Mouse (Mus musculus) testis, adult 2 months (tissue): ENCODE results near the gene Hoxa13. TPM values are rescaled to one million over a fixed set of nuclear protein-coding genes. Genes with fewer than 3 reads are reported as not detected.

Source experiments
- H3K27ac ChIP-seq: fragments of 200-500 bp; 2 replicates; pipeline ENCODE4 v1.5.1; 2012; ENCODE audit warnings: low read depth, low read length; ENCODE audit not compliant: control insufficient read depth, insufficient read depth
- H3K27me3 ChIP-seq: fragments of 200-500 bp; 2 replicates; pipeline ENCODE4 v1.6.1; 2012; ENCODE audit warnings: mild to moderate bottlenecking, low read length, moderate library complexity; ENCODE audit not compliant: control insufficient read depth, insufficient read depth
- H3K36me3 ChIP-seq: fragments of 200-500 bp; 2 replicates; pipeline ENCODE4 v1.6.1; 2012; ENCODE audit warnings: mild to moderate bottlenecking, low read length; ENCODE audit not compliant: control insufficient read depth, insufficient read depth
- H3K4me1 ChIP-seq: fragments of 200-500 bp; 2 replicates; pipeline ENCODE4 v1.6.1; 2012; ENCODE audit warnings: low read length; ENCODE audit not compliant: control insufficient read depth, insufficient read depth
- H3K4me3 ChIP-seq: fragments of 200-500 bp; 2 replicates; pipeline ENCODE4 v1.5.1; 2012; ENCODE audit warnings: low read depth, mild to moderate bottlenecking, low read length, moderate library complexity, mixed read lengths; ENCODE audit not compliant: control insufficient read depth
- CTCF ChIP-seq: fragments of 200-500 bp; IDR thresholded peaks from 2 replicates; pipeline ENCODE4 v1.5.1; 2012; ENCODE audit warnings: low read depth, mild to moderate bottlenecking, inconsistent platforms, low read length, moderate library complexity; ENCODE audit not compliant: control insufficient read depth, insufficient read depth, insufficient replicate concordance
- POLR2A ChIP-seq: fragments of 200-500 bp; IDR thresholded peaks from 2 replicates; pipeline ENCODE4 v1.6.1; 2012; ENCODE audit warnings: low read depth, mild to moderate bottlenecking, inconsistent platforms, low read length, moderate library complexity; ENCODE audit not compliant: control insufficient read depth
- polyA plus RNA-seq: library from polyadenylated mRNA; depleted of rRNA; stranded (reverse); fragments of >200 nt; gene quantifications from 2 replicates; pipeline ENCODE4 v1.2.3, GENCODE M21; 2012

Gene Hoxa13
- polyA plus RNA-seq, 1 experiment, result not detected

GRCm38 (mm10) chr6:52268756-52269155 lies 8.1 kb upstream of the Hoxa13 start:
- Histone ChIP-seq H3K36me3 (no peaks in the 10 kb centered on the region), H3K4me1 (peaks cover 5% of the 10 kb centered on the region), H3K27ac (no peak overlapping the region), H3K4me3 (no peak overlapping the region), H3K27me3 (peaks cover 7% of the 10 kb centered on the region)
- TF ChIP-seq CTCF, result no peak
- no peak for TF ChIP-seq POLR2A

- Histone ChIP-seq H3K4me3 (no peak overlapping the region), H3K27ac (no peak overlapping the region), H3K27me3 (peaks cover 7% of the 10 kb centered on the region), H3K4me1 (peaks cover 2% of the 10 kb centered on the region), H3K36me3 (no peaks in the 10 kb centered on the region)
- no peak for TF ChIP-seq CTCF
- no peak for TF ChIP-seq POLR2A
Observed at GRCm38 (mm10) chr6:52268341-52268740, 7.7 kb upstream of the Hoxa13 start.

GRCm38 (mm10) chr6:52267691-52268090 lies 7.0 kb upstream of the Hoxa13 start:
- TF ChIP-seq CTCF (no peak), POLR2A (no peak)
- H3K27ac ChIP-seq, result no peak overlapping the region
- H3K27me3 ChIP-seq, result peaks cover 12% of the 10 kb centered on the region
- H3K4me3 ChIP-seq, result no peak overlapping the region
- H3K36me3 ChIP-seq, result no peaks in the 10 kb centered on the region
- peaks cover 2% of the 10 kb centered on the region for H3K4me1 ChIP-seq

- Histone ChIP-seq H3K4me3 (no peak overlapping the region), H3K4me1 (peaks cover 2% of the 10 kb centered on the region), H3K27me3 (peaks cover 14% of the 10 kb centered on the region), H3K36me3 (no peaks in the 10 kb centered on the region), H3K27ac (no peak overlapping the region)
- TF ChIP-seq CTCF (no peak), POLR2A (no peak)
Observed at GRCm38 (mm10) chr6:52267221-52267620, 6.5 kb upstream of the Hoxa13 start.

- H3K27ac ChIP-seq, result no peak overlapping the region
- H3K4me3 ChIP-seq, result no peak overlapping the region
- H3K27me3 ChIP-seq, result peaks cover 14% of the 10 kb centered on the region
- H3K36me3 ChIP-seq, result no peaks in the 10 kb centered on the region
- no peak for TF ChIP-seq CTCF
- TF ChIP-seq POLR2A, result no peak
- H3K4me1 ChIP-seq, result peaks cover 2% of the 10 kb centered on the region
Observed at GRCm38 (mm10) chr6:52266666-52266985, 5.9 kb upstream of the Hoxa13 start.

- Histone ChIP-seq H3K27ac (no peak overlapping the region), H3K4me3 (no peak overlapping the region), H3K36me3 (no peaks in the 10 kb centered on the region), H3K4me1 (peaks cover 5% of the 10 kb centered on the region), H3K27me3 (peaks cover 14% of the 10 kb centered on the region)
- TF ChIP-seq POLR2A (no peak), CTCF (no peak)
Observed at GRCm38 (mm10) chr6:52265913-52266665, 5.4 kb upstream of the Hoxa13 start.

GRCm38 (mm10) chr6:52265306-52265912 lies 4.7 kb upstream of the Hoxa13 start:
- H3K27me3 ChIP-seq, result peaks cover 16% of the 10 kb centered on the region
- no peak overlapping the region for H3K27ac ChIP-seq
- no peaks in the 10 kb centered on the region for H3K36me3 ChIP-seq
- H3K4me3 ChIP-seq, result no peak overlapping the region
- peaks cover 6% of the 10 kb centered on the region for H3K4me1 ChIP-seq
- TF ChIP-seq CTCF, result no peak
- no peak for TF ChIP-seq POLR2A

GRCm38 (mm10) chr6:52264106-52264790 lies 3.6 kb upstream of the Hoxa13 start:
- Histone ChIP-seq H3K4me1 (peaks cover 9% of the 10 kb centered on the region), H3K27me3 (peaks cover 19% of the 10 kb centered on the region), H3K36me3 (no peaks in the 10 kb centered on the region), H3K4me3 (no peak overlapping the region), H3K27ac (no peak overlapping the region)
- no peak for TF ChIP-seq POLR2A
